Mouse (Mus musculus) CH12.LX (cell line): ENCODE measurements around the gene Tectb. TPM values are rescaled to one million over a fixed set of nuclear protein-coding genes. Genes with fewer than 3 reads are reported as not detected.

Experiments used
- DNase-seq: peaks from one replicate; pipeline ENCODE4 v3.0.0-alpha.2; 2013; ENCODE audit errors: extremely low read depth
- H3K27ac ChIP-seq: 2 replicates; pipeline ENCODE4 v1.5.1; 2012; ENCODE audit warnings: low read depth, mild to moderate bottlenecking, control low read depth, moderate library complexity; ENCODE audit not compliant: insufficient read depth
- H3K27me3 ChIP-seq: replicated peaks from 2 replicates; pipeline ENCODE3; 2012; ENCODE audit warnings: inconsistent platforms
- H3K36me3 ChIP-seq, 2 experiments: replicated peaks in 1 of 2; 2 replicates each; pipeline versions ENCODE3 to v1.6.1; 2012; ENCODE audit warnings: inconsistent platforms in 1 of 2, low read length in 1 of 2, mild to moderate bottlenecking in 1 of 2, mixed read lengths in 1 of 2, moderate library complexity in 1 of 2; ENCODE audit not compliant: control insufficient read depth in 1 of 2, insufficient read depth in 1 of 2
- H3K4me1 ChIP-seq, 2 experiments: 2 replicates each; pipeline ENCODE4 v1.6.1; 2012; ENCODE audit warnings: inconsistent platforms in 1 of 2, moderate library complexity in 1 of 2; ENCODE audit not compliant: insufficient read depth in 2 of 2, control insufficient read depth in 1 of 2
- H3K4me2 ChIP-seq: 2 replicates; pipeline ENCODE4 v1.6.1; 2012; ENCODE audit warnings: low read depth, mild to moderate bottlenecking, control low read depth; ENCODE audit not compliant: poor library complexity, insufficient read depth, severe bottlenecking
- H3K4me3 ChIP-seq, 3 experiments: fragments of 150-350 bp in 1 of 3; sonication (generic) in 1 of 3; replicated peaks in 1 of 3; 2 replicates each; pipeline versions ENCODE3 to v1.5.1; 2011 to 2012; ENCODE audit warnings: low read depth in 2 of 3, low read length in 2 of 3, mild to moderate bottlenecking in 2 of 3, moderate library complexity in 2 of 3, control low read depth in 1 of 3, improper control_type of control experiment in 1 of 3, inconsistent platforms in 1 of 3, mixed read lengths in 1 of 3; ENCODE audit not compliant: poor library complexity in 1 of 3
- H3K79me2 ChIP-seq: replicated peaks from 2 replicates; pipeline ENCODE4 v1.6.1; 2012; ENCODE audit warnings: mild to moderate bottlenecking, moderate library complexity; ENCODE audit not compliant: control insufficient read depth, poor library complexity, insufficient read depth, severe bottlenecking; ENCODE audit errors: extremely low read depth
- H3K9ac ChIP-seq: 2 replicates; pipeline ENCODE4 v1.6.1; 2012; ENCODE audit warnings: low read depth, mild to moderate bottlenecking, control low read depth, moderate library complexity; ENCODE audit not compliant: insufficient read depth
- H3K9me3 ChIP-seq: replicated peaks from 2 replicates; pipeline ENCODE3; 2012; ENCODE audit warnings: low read length, inconsistent platforms, mixed read lengths
- BHLHE40 ChIP-seq: IDR thresholded peaks from 2 replicates; pipeline ENCODE4 v1.6.1; 2011; ENCODE audit warnings: mild to moderate bottlenecking, low read depth, low read length, improper control_type of control experiment
- CHD1 ChIP-seq: IDR thresholded peaks from 2 replicates; pipeline ENCODE4 v1.6.1; 2012; ENCODE audit warnings: low read depth, low read length, improper control_type of control experiment, inconsistent platforms
- CHD2 ChIP-seq: IDR thresholded peaks from 2 replicates; pipeline ENCODE4 v1.6.1; 2011; ENCODE audit warnings: low read length, improper control_type of control experiment
- E2F4 ChIP-seq: IDR thresholded peaks from 2 replicates; pipeline ENCODE4 v1.6.1; 2011; ENCODE audit warnings: low read depth, low read length, improper control_type of control experiment; ENCODE audit not compliant: insufficient replicate concordance
- ELF1 ChIP-seq: IDR thresholded peaks from 2 replicates; pipeline ENCODE4 v1.6.1; 2014; ENCODE audit warnings: low read depth, mild to moderate bottlenecking, inconsistent platforms, low read length, improper control_type of control experiment
- ETS1 ChIP-seq: conservative IDR thresholded peaks from 2 replicates; pipeline ENCODE4 v1.6.1; 2012; ENCODE audit warnings: low read depth, mild to moderate bottlenecking, inconsistent platforms, low read length, improper control_type of control experiment, moderate library complexity
- IRF4 ChIP-seq: IDR thresholded peaks from 2 replicates; pipeline ENCODE4 v1.6.1; 2014; ENCODE audit warnings: low read depth, mild to moderate bottlenecking, inconsistent platforms, low read length, improper control_type of control experiment
- JUN ChIP-seq: IDR thresholded peaks from 2 replicates; pipeline ENCODE4 v1.6.1; 2011; ENCODE audit warnings: low read depth, mild to moderate bottlenecking, low read length, improper control_type of control experiment, moderate library complexity; ENCODE audit not compliant: insufficient read depth
- JUND ChIP-seq: conservative IDR thresholded peaks from 2 replicates; pipeline ENCODE4 v1.6.1; 2011; ENCODE audit warnings: low read depth, low read length, improper control_type of control experiment
- KAT2A ChIP-seq: IDR thresholded peaks from 2 replicates; pipeline ENCODE4 v1.6.1; 2012; ENCODE audit warnings: low read length, improper control_type of control experiment, inconsistent platforms; ENCODE audit not compliant: insufficient replicate concordance
- MAFK ChIP-seq: IDR thresholded peaks from 2 replicates; pipeline ENCODE4 v1.6.1; 2011; ENCODE audit warnings: low read length, improper control_type of control experiment; ENCODE audit not compliant: insufficient replicate concordance
- MAX ChIP-seq: IDR thresholded peaks from 2 replicates; pipeline ENCODE4 v1.6.1; 2011; ENCODE audit warnings: low read length, improper control_type of control experiment
- MEF2A ChIP-seq: IDR thresholded peaks from 2 replicates; pipeline ENCODE4 v1.6.1; 2014; ENCODE audit warnings: low read depth, mild to moderate bottlenecking, inconsistent platforms, low read length, improper control_type of control experiment, borderline replicate concordance
- NELFE ChIP-seq: IDR thresholded peaks from 2 replicates; pipeline ENCODE4 v1.6.1; 2011; ENCODE audit warnings: low read depth, low read length, improper control_type of control experiment
- POLR2A ChIP-seq: IDR thresholded peaks from 2 replicates; pipeline ENCODE4 v1.6.1; 2011; ENCODE audit warnings: low read depth, mild to moderate bottlenecking, improper control_type of control experiment, low read length
- RAD21 ChIP-seq: IDR thresholded peaks from 2 replicates; pipeline ENCODE4 v1.6.1; 2011; ENCODE audit warnings: low read depth, mild to moderate bottlenecking, low read length, improper control_type of control experiment, moderate library complexity
- RCOR1 ChIP-seq: conservative IDR thresholded peaks from 2 replicates; pipeline ENCODE4 v1.6.1; 2012; ENCODE audit warnings: low read depth, mild to moderate bottlenecking, inconsistent platforms, low read length, improper control_type of control experiment
- SIN3A ChIP-seq: IDR thresholded peaks from 2 replicates; pipeline ENCODE4 v1.6.1; 2012; ENCODE audit warnings: low read length, improper control_type of control experiment, inconsistent platforms
- TCF12 ChIP-seq: IDR thresholded peaks from 2 replicates; pipeline ENCODE4 v1.6.1; 2014; ENCODE audit warnings: low read depth, mild to moderate bottlenecking, inconsistent platforms, low read length, improper control_type of control experiment
- UBTF ChIP-seq: IDR thresholded peaks from 2 replicates; pipeline ENCODE4 v1.6.1; 2012; ENCODE audit warnings: low read depth, mild to moderate bottlenecking, inconsistent platforms, low read length, improper control_type of control experiment, moderate library complexity
- ZMIZ1 ChIP-seq: IDR thresholded peaks from 2 replicates; pipeline ENCODE4 v1.6.1; 2012; ENCODE audit warnings: low read depth, mild to moderate bottlenecking, inconsistent platforms, low read length, improper control_type of control experiment
- ZNF384 ChIP-seq: IDR thresholded peaks from 2 replicates; pipeline ENCODE4 v1.6.1; 2012; ENCODE audit warnings: low read depth, low read length, improper control_type of control experiment, inconsistent platforms
- dilution Hi-C: fragments of 300-500 bp; cut with MboI; formaldehyde crosslinking; loops from 2 replicates; pipeline ENCODE4 v1.14.3; 2020; ENCODE audit warnings: low sequenced_read_pairs; ENCODE audit not compliant: extremely low pct_unique_long_range_greater_than_20kb, extremely low pct_ligation_motif_present
- in situ Hi-C: fragments of 300-500 bp; cut with MboI; formaldehyde crosslinking; loops from 3 replicates; pipeline ENCODE4 v1.14.3; 2019; ENCODE audit warnings: low sequenced_read_pairs, low pct_ligation_motif_present, low pct_unique_long_range_greater_than_20kb, mixed read lengths
- polyA plus RNA-seq: library from polyadenylated mRNA; unstranded; fragments of >175 nt; gene quantifications from 2 replicates; pipeline ENCODE4 v1.2.1, GENCODE M21; 2012; ENCODE audit warnings: low read depth; ENCODE audit not compliant: insufficient read length
- total RNA-seq, 2 experiments: library from RNA; depleted of rRNA; stranded (reverse); fragments of 300-350 nt in 1 of 2; fragments of >200 nt in 1 of 2; gene quantifications; 2 replicates each; pipeline ENCODE4 v1.2.3; 2012 to 2014

Tectb gene
- total and polyA plus RNA-seq, 3 experiments = not detected

- Histone ChIP-seq H3K79me2 (no peaks in the 10 kb centered on the region), H3K9me3 (no peaks in the 10 kb centered on the region), H3K9ac (no peak overlapping the region), H3K27me3 (no peaks in the 10 kb centered on the region), H3K27ac (no peak overlapping the region), H3K4me3 (no peak overlapping the region), H3K4me1 (no peaks in the 10 kb centered on the region), H3K36me3 (no peaks in the 10 kb centered on the region), H3K4me2 (no peak overlapping the region)
- TF ChIP-seq TCF12 = no peak
- TF ChIP-seq POLR2A = no peak
- TF ChIP-seq RCOR1 = no peak
- no peak for TF ChIP-seq IRF4
- no peak for TF ChIP-seq MEF2A
- TF ChIP-seq ZMIZ1 = no peak
- no peak for TF ChIP-seq CHD2
- no peak for TF ChIP-seq MAFK
- TF ChIP-seq ELF1 = no peak
- TF ChIP-seq CHD1 = no peak
- no peak for TF ChIP-seq JUN
- no peak for TF ChIP-seq MAX
- dilution Hi-C loops (no loop called here), in situ Hi-C loops (no loop called here)
- no peak for DNase-seq
Measured at GRCm38 (mm10) chr19:55177143-55177542, 3.4 kb upstream of the Tectb start.

DNA sequence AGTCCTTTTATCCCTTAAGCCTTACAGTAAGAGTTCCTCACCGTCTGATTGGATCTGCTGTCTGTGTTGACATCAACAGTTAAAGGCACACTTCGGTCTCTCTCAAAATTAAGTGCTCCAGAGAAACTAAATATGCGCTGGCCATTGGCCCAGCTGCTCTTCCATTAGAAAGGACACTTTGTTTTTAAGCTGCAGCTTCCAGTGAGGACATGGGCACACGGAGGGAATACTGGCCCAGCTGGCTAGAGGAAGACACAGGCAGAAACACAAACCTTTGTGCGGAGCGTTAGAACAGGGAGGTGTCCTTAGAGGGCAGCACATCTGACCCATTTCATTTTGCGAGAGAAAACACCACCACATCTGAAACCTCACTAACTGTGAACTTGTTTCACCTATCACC lies 3.9 kb downstream of the Tectb start:
- no peak for DNase-seq
- Histone ChIP-seq H3K4me1 (no peaks in the 10 kb centered on the region), H3K4me2 (no peak overlapping the region), H3K9me3 (no peaks in the 10 kb centered on the region), H3K27ac (no peak overlapping the region)
- in situ Hi-C loops = no loop called here
- TF ChIP-seq SIN3A = no peak
- no peak for TF ChIP-seq ZNF384
- no peak for TF ChIP-seq RAD21
- TF ChIP-seq NELFE = no peak
- TF ChIP-seq IRF4 = no peak
- TF ChIP-seq UBTF = no peak
- TF ChIP-seq ELF1 = no peak
- no peak for TF ChIP-seq KAT2A
- TF ChIP-seq JUND = no peak
- no peak for TF ChIP-seq E2F4
- TF ChIP-seq ETS1 = no peak
- TF ChIP-seq BHLHE40 = no peak
- TF ChIP-seq, all 38 proteins: peak for 0
- dilution Hi-C loops = no loop called here
- peaks cover 2% of the 10 kb centered on the region for H3K27me3 ChIP-seq
- H3K9ac ChIP-seq = no peak overlapping the region
- no peaks in the 10 kb centered on the region for H3K36me3 ChIP-seq
- no peak overlapping the region for H3K4me3 ChIP-seq
- H3K79me2 ChIP-seq = no peaks in the 10 kb centered on the region
